In the genomic region with DNA sequence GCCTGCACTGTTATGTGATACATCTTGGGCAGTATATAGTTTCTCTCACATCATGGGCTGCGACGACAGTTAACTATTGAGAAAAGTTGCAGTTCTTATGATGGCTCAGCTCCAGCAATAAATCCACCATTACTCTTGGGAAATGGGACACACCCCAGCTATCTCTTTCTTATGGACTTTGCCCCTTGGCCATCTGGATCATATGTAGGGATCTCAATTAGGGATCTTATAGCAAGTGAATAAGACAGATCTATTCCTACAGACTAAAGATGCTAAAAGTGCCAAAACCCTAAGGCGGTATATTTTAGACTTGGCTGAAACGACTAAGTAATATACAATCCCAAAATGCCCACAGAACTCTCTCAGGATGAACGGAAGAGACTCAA, we compare ENCODE assay signal across 8 mouse cellular contexts. TPM values are rescaled to one million over a fixed set of nuclear protein-coding genes. Genes with fewer than 3 reads are reported as not detected.
DNase-seq lines count a peak whose midpoint lies in the region; ATAC-seq and TF ChIP-seq lines count a peak whose summit lies in the region.

No protein-coding gene starts in this region.

- no peaks in the 10 kb centered on the region for H3K36me3 ChIP-seq in heart, embryonic 16.5 days (ENCODE audit: control insufficient read depth, insufficient read depth)
- no peaks in the 10 kb centered on the region for H3K36me3 ChIP-seq in forebrain, embryonic 15.5 days
- no peaks in the 10 kb centered on the region for H3K36me3 ChIP-seq in liver, postnatal 0 days (replicated peaks; ENCODE audit: insufficient read depth, low read length)

- 14% methylated on average over 5 of the region's 5 CpGs for WGBS in heart, embryonic 16.5 days
- 26% methylated on average over 5 of the region's 5 CpGs for WGBS in forebrain, embryonic 15.5 days
- WGBS in liver, postnatal 0 days (ENCODE audit: insufficient replicate concordance): 6% methylated on average over 5 of the region's 5 CpGs

- H3K4me1 ChIP-seq in heart, embryonic 16.5 days (ENCODE audit: control insufficient read depth, insufficient read depth, low read length): peaks cover 2% of the 10 kb centered on the region; the same call in 1 of the 2 replicates
- H3K4me1 ChIP-seq in bone marrow macrophage, adult 2 months (ENCODE audit: control insufficient read depth, insufficient read depth, low read length): no peaks in the 10 kb centered on the region
- no peaks in the 10 kb centered on the region for H3K4me1 ChIP-seq in forebrain, embryonic 15.5 days
- no peaks in the 10 kb centered on the region for H3K4me1 ChIP-seq in liver, postnatal 0 days (ENCODE audit: insufficient read depth)

- TF ChIP-seq EP300 in liver, postnatal 0 days (IDR thresholded peaks at IDR 0.05; ENCODE audit: low read depth): no peak

- peak overlapping the region; percentile 38; the same call in 1 of the 2 replicates for H3K27ac ChIP-seq in heart, embryonic 16.5 days (ENCODE audit: low read length)
- peak overlapping the region; percentile 42; the same call in 1 of the 2 replicates for H3K27ac ChIP-seq in bone marrow macrophage, adult 2 months (ENCODE audit: insufficient read depth, low read depth, low read length)
- H3K27ac ChIP-seq in forebrain, embryonic 15.5 days (replicated peaks): no peak overlapping the region; the same call in 1 of the 2 replicates
- peak overlapping the region; percentile 61; the same call in 1 of the 2 replicates for H3K27ac ChIP-seq in liver, postnatal 0 days (ENCODE audit: low read depth)

- intact Hi-C loops in heart, postnatal 25 days (cut with DNase I): no loop called here

- H3K27me3 ChIP-seq in heart, embryonic 16.5 days (ENCODE audit: control insufficient read depth, insufficient read depth, low read length): no peaks in the 10 kb centered on the region
- H3K27me3 ChIP-seq in forebrain, embryonic 15.5 days: no peaks in the 10 kb centered on the region
- no peaks in the 10 kb centered on the region for H3K27me3 ChIP-seq in liver, postnatal 0 days (ENCODE audit: insufficient read depth, low read length)

- TF ChIP-seq POLR2A in bone marrow macrophage, adult 2 months (IDR thresholded peaks at IDR 0.05; ENCODE audit: borderline replicate concordance, low read depth, low read length): no peak

- H3K9ac ChIP-seq in heart, embryonic 16.5 days (ENCODE audit: low read length): peak overlapping the region; percentile 31; the same call in 1 of the 2 replicates
- no peak overlapping the region; the same call in 1 of the 2 replicates for H3K9ac ChIP-seq in forebrain, embryonic 15.5 days (replicated peaks)
- H3K9ac ChIP-seq in liver, postnatal 0 days (replicated peaks): peak overlapping the region; percentile 38; the same call in 1 of the 2 replicates

- H3K9me3 ChIP-seq in heart, embryonic 16.5 days (replicated peaks; ENCODE audit: control insufficient read depth, low read length): no peaks in the 10 kb centered on the region
- H3K9me3 ChIP-seq in forebrain, embryonic 15.5 days: no peaks in the 10 kb centered on the region
- H3K9me3 ChIP-seq in liver, postnatal 0 days (ENCODE audit: low read length): no peaks in the 10 kb centered on the region

- peak overlapping the region; percentile 77 for H3K4me3 ChIP-seq in heart, embryonic 16.5 days (ENCODE audit: low read length)
- H3K4me3 ChIP-seq in bone marrow macrophage, adult 2 months (ENCODE audit: insufficient read depth, low read length): peak overlapping the region; percentile 56
- H3K4me3 ChIP-seq in forebrain, embryonic 15.5 days: peak overlapping the region; percentile 68
- H3K4me3 ChIP-seq in liver, postnatal 0 days (ENCODE audit: low read depth, low read length): peak overlapping the region; percentile 76

- no peak; the same call in 1 of the 2 replicates for ATAC-seq in heart, embryonic 16.5 days (replicated peaks; ENCODE audit: extremely low read depth, insufficient read depth, low FRiP score)
- peak; percentile 37; the same call in 1 of the 2 replicates for ATAC-seq in forebrain, embryonic 15.5 days (replicated peaks)
- ATAC-seq in liver, postnatal 0 days: peak; percentile 5; the same call in 1 of the 2 replicates
- no peak for ATAC-seq in CD4-positive, CD25-positive, alpha-beta regulatory T cell, adult 4 months

- no peak for DNase-seq in heart, postnatal 25 days (ENCODE audit: low spot score)
- DNase-seq in liver, postnatal 0 days: no peak
- DNase-seq in right cerebral cortex, adult 18-20 months: no peak
- no peak for DNase-seq in right cerebral cortex, postnatal 25 days

- no peak for TF ChIP-seq CTCF in bone marrow macrophage, adult 2 months (IDR thresholded peaks at IDR 0.05; ENCODE audit: low read depth, low read length)
- no peak for TF ChIP-seq CTCF in liver, postnatal 0 days (IDR thresholded peaks at IDR 0.05; ENCODE audit: low read depth)

- H3K4me2 ChIP-seq in heart, embryonic 16.5 days (ENCODE audit: low read depth, low read length): peak overlapping the region; percentile 61
- H3K4me2 ChIP-seq in forebrain, embryonic 15.5 days (replicated peaks): peak overlapping the region; percentile 40
- H3K4me2 ChIP-seq in liver, postnatal 0 days (ENCODE audit: low read depth, low read length): peak overlapping the region; percentile 69

RNA-seq across cellular contexts. Expression of a gene that starts 0.5 kb away (rescaled TPM):
- 7.4 and 8.4 TPM in 2 replicates for polyA plus RNA-seq in heart, embryonic 16.5 days (2015; fragmentation: Nextera tagmentation; extraction: Ambion mirVana)
- 10 to 100 TPM in 1 of 2 experiments, 1 to 10 TPM in 1; 9.7 to 10.4 TPM for total RNA-seq in heart, postnatal 25 days (2021)
- 18.4 and 19.3 TPM in 2 replicates for polyA plus RNA-seq in bone marrow macrophage, adult 2 months (2012; ENCODE audit: insufficient read depth, insufficient read length, missing spikeins)
- polyA plus RNA-seq in forebrain, embryonic 15.5 days (2015; fragmentation: Nextera tagmentation; extraction: Ambion mirVana): 16.7 and 17.4 TPM in 2 replicates
- 3.4 and 3.7 TPM in 2 replicates for polyA plus RNA-seq in liver, postnatal 0 days (2015; fragmentation: Nextera tagmentation; extraction: Ambion mirVana)
- polyA plus RNA-seq in CD4-positive, CD25-positive, alpha-beta regulatory T cell, adult 4 months (2017; shearing (Covaris generic)): 10 to 100 TPM; 35.7 to 36.2 TPM

Comparison
In these comparisons a context has a peak if more than half of its experiments do, and no peak if none do; other contexts are left out.
1. ATAC-seq: peak in forebrain, embryonic 15.5 days (single experiment) and liver, postnatal 0 days (single experiment); none in heart, embryonic 16.5 days (single experiment) and CD4-positive, CD25-positive, alpha-beta regulatory T cell, adult 4 months (single experiment).
2. Peak in every context shown above with its lines, with median percentiles within 50 percentile points of each other: H3K4me2 ChIP-seq and H3K4me3 ChIP-seq.